Mouse (Mus musculus): ENCODE data around the gene Mapk7.

Mapk7 gene

DNA sequence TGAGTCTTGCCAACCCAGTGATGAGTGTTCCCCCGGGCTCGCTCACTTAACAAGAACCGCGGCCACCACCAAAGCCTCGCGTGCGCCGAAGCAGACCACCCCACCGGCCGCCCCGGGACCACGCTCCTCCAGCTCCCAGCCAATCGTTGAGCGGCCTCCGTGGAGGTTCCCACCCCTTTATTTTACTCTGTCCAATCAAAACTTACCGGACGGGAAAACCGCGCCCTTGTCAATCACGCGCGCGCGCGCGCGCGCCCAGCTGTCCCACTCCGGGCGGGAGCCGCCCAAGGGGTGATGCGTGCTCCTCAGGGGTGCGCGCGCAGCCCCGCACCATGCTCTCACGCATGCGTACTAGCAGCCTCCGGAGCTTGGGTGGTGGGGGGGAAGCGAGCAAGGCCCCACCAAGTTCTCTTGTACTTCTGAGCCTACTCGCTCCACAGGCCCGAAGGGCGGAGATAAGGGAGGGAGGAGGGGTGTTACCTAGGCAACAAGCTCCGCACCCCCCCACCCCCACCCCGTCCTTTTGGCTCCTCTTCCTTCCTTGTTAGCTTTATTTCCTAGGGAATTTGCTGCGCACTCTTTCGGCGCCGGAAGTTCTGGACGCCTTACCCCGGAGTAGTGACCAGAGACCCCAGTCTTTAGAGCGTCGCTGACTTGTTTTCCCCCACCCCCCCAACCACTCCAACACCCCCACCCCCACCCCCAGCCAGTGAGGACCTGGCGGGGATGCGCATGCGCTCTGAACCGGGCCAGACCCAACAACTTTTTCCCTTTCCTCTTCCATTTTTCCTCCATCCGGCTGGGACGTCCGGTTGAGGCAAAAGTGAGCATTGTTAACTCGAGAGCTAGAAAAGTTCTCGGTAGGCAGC is at the start of gene Mapk7:
Mapk7 (minus strand) TSS at position 278 of the 869 bp plus-strand sequence.
- in situ Hi-C loops (cut with MboI), result no loop called here

DNA sequence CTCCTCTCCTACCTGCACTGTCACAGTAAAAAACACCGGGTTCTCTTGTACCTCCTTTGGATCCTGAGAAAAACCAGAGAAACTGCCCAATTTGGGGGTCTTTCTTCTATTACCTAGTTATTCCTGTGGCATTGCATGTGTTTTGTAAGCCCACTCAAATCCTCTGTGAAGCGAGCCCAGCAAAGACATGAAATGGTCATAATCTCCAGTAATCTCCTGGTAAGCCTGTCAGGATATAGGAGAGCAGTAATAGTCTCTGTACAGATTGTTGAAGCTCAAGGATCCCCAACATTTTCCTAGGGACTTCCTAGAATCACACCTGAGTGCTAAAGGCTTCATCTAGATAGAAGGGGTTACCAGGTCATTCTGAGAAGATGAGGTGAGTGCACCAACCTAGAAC is 46.9 kb upstream of the Mapk7 start:
- in situ Hi-C loops (cut with MboI), result no loop called here

GRCm38 (mm10) chr11:61540642-61541041 is 46.4 kb upstream of the Mapk7 start:
- in situ Hi-C loops (cut with MboI), result no loop called here

DNA sequence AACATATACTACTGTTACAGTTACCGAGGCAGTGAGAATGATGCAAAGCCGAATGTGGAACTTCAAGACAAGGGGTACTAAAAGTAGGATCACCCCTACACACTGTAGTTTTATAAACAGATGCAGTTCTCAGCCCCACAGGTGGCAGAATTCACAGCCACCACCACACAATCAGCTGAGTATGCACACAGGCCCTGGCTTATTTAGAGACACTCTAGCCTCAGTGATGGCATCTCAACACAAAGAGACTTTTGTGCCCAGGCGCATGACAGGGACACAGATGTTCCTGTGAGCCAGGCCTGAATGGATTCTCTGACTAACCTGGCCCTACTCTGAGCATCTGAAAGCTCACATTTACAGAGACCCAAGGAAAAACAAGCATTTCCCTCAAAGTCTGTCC is 43.2 kb upstream of the Mapk7 start:
- in situ Hi-C loops (cut with MboI), result no loop called here

DNA sequence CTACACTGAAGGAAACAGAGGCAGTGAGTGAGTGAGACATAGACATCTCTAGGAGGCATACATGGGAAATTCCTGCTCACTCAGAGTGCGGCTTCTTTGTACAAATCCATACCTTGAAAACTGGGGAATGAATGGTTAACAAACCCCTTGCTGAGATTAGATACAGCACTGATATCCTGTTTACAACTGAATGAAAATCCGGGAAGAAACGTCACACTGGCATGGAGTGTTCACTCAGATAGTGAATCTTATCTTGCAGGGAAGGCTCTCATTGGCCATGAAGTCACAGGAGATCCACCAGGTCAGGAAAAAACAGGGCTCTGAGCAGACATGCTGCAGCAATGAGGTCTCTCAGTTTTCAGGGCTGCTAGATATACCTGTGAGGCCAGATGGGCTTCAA is 42.7 kb upstream of the Mapk7 start:
- in situ Hi-C loops (cut with MboI), result no loop called here

DNA sequence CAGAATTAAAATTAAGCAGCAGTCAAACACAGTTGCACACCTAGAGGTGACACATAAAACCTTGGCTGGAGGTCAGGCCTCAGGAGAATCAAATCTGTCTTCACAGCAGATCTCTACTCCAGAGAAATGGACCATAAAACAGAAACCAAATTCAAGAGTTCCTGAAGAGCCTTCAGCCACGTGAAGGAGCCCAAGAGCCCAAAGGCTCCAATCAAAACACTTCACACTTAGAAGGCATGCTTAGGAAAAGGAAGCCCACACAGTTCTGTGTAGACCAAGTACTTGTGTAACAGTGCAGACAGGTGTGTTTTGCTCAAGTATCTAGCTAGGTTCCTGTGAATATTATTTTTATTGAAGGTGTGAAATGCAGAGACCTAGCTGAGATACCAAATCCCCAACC is 41.3 kb upstream of the Mapk7 start:
- in situ Hi-C loops (cut with MboI), result no loop called here

- in situ Hi-C loops (cut with MboI), result no loop called here
These were observed 39.4 kb upstream of the Mapk7 start for GRCm38 (mm10) chr11:61533571-61533970.

- in situ Hi-C loops (cut with MboI), result no loop called here
These were observed 38.6 kb upstream of the Mapk7 start for GRCm38 (mm10) chr11:61532820-61533219.

DNA sequence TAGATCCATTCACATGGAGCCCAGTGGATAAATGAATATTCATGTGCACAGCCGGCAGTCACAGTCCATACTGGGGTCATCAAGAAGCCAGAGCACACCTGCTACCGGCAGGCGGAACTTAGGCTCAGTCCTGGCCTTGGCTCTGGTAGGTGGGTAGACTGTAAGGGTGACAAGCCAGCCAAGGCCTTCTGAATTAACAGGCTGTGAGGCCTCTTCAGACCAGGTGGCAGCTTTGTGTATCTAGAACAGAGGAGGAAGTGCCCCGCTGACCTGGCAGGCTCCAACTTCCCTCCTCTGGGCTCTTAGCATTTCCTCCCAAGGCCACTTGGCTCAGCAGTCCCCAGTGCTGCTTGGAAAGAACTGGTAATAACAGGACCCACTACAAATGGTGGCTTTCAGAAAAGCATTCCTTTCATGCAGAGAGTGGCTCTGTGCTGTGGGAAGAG is 35.1 kb upstream of the Mapk7 start:
- in situ Hi-C loops (cut with MboI), result no loop called here

- in situ Hi-C loops (cut with MboI), result no loop called here
These were observed 32.7 kb upstream of the Mapk7 start for GRCm38 (mm10) chr11:61526872-61527271.

DNA sequence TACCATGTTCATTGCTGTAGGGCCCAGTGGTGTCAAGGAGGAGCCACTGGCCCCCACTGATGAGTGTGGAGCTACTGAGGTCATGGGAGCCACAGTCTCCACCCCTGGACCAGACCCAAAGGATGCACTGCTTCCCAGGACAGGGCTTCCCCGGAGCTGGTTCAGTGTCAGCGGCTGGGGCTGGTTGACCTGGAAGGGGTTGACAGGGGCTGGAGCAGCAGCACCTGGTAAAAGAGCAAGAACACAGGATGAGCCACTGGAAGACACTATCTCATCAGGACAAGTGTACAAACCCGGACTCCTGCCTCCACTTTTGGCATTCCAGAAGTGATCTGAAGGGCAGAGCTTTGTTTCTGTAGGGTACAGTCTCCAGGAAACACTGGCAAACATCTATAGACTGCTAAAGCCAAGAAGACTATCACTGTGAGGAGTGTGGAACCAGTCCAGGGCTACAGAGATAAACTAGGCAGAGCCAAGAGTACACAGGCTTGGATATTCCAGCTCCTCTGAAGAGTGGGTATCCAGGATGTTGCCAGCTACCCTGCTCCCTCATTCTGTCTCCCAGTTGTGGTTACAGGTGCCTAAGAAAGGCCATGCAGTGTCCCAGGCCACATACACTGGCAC is 25.4 kb upstream of the Mapk7 start:
- in situ Hi-C loops (cut with MboI), result no loop called here

GRCm38 (mm10) chr11:61518871-61519270 is 24.7 kb upstream of the Mapk7 start:
- in situ Hi-C loops (cut with MboI), result no loop called here

GRCm38 (mm10) chr11:61517971-61518370 is 23.8 kb upstream of the Mapk7 start:
- in situ Hi-C loops (cut with MboI), result no loop called here

DNA sequence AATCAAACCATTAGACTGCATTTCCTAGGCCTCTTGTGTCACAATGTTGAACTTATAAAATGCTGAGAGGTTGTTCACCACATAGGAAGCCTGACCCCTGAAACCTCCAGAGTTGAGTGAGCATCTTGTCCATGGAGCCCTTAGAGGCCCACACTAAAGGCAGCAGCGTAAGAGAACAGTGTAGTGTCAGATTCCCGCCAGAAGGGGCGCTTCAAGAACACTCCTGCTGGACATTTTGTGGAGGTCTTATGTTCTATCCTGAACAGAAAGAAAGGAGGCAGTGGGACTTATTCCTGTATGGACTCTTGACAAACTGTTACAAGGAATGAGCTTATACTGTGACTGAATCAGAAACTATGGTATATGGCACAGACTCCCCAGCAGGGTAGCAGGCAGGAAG is 20.7 kb upstream of the Mapk7 start:
- in situ Hi-C loops (cut with MboI), result no loop called here

- in situ Hi-C loops (cut with MboI), result no loop called here
These were observed 10.6 kb upstream of the Mapk7 start, which contains the start of gene B9d1 for GRCm38 (mm10) chr11:61504713-61505257. B9d1 (plus strand) TSS chr11:61505144.

GRCm38 (mm10) chr11:61503933-61504332 is 9.7 kb upstream of the Mapk7 start:
- in situ Hi-C loops (cut with MboI), result no loop called here

DNA sequence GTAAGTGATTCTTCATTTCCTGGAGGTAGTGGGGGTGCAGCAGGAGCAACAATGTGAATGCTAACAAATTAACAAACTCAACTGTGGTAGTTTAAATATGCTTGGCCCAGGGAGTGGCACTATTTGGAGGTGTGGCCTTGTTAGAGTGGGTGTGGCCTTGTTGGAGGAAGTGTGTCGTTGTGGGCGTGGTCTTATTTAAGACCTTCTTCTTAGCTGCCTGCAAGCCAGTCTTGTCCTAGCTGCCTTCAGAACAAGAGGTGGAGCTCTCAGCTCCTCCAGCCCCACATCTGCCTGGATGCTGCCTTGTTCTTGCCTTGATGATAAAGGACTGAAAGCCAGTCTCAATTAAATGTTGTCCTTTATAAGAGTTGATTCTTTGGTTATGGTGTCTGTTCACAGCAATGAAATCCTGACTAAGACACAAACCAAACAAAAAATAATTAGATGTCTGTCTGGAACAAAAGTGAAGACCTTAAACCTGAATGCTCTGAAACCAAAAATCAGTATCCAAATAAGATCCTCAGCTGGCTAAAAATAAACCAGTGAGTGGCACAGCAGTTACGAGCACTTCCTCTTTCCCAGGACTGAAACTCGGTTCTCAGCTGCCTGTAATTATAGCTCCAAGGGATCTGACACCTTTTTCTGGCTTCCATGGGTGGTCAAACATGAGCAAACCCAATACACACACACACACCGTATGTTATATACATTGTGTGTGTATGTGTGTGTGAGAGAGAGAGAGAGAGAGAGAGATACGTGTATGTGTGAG is 4.7 kb upstream of the Mapk7 start:
- in situ Hi-C loops (cut with MboI), result no loop called here

DNA sequence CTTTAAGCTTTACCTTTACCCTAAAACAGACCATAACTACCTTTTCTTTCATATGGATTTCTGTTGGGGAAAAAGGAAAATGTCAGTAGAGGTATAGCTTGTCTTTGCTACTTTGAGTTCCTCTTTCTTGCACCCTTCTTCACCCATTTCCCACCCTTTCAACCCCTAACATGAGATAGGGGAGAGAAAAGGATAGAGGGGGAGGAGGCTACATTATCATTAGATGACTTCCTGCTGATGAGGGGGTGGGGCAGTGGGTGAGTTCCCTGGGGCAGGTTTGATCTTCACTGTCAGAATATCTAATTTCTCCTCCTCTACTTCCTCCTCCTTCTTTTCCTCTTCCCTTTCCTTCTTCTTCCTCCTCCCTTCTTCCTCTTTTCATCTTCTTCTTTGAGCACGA is 3.3 kb upstream of the Mapk7 start:
- in situ Hi-C loops (cut with MboI), result no loop called here

DNA sequence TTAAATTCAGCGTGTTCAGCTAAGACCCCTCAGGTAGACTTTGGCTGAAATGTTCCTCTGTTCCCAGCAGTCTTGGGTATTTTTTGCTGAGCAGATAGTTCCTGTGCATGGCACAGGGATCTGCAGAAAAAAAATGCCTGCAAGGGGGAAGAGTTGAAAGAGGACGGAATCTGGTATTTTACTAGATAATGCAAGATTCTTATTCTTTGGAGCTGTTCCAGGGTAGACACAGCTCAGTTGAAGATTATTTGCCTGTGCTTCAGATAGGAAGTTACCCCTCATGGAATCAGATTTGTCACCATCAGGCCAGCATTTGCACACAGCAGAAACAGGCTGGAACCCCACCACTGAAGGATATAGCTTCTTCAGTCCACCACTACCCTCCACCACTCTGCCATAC is 1.3 kb upstream of the Mapk7 start:
- in situ Hi-C loops (cut with MboI), result no loop called here

DNA sequence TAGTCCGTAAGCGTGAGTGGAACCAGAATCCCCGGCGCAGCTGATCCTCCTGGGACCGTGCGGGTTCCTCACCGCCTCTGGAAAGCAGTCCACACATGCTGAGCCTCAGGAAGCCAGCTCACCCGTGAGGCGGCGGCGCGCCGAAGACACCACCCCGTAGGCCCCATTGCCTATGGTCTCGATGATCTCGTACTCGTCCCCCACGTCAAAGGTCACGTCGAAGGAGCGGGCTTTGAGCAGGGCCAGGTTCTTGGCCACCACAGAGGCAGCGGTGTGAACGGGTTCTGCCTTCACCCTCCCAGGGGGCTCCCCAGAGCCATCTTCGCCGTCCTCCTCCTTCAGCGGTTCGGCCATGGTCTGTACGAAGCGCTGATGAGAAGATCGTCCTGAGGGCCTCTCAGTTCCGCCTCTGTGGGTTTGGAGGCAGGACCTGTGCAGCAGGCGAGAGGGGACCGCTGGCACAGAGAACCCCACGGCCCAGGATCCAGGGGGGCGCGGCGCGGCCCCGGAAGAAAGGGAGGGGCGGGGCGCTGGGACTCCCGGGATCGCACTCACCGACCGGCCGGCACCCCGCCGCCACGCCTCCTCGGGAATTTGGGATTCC is 579 bp downstream of the Mapk7 start:
- in situ Hi-C loops (cut with MboI), result no loop called here

GRCm38 (mm10) chr11:61492749-61493401 is 1.3 kb downstream of the Mapk7 start:
- in situ Hi-C loops (cut with MboI), result no loop called here

All from mature B cell (primary cell).